Mouse (Mus musculus): ENCODE measurements around the gene Dmd.

The Dmd gene

DNA sequence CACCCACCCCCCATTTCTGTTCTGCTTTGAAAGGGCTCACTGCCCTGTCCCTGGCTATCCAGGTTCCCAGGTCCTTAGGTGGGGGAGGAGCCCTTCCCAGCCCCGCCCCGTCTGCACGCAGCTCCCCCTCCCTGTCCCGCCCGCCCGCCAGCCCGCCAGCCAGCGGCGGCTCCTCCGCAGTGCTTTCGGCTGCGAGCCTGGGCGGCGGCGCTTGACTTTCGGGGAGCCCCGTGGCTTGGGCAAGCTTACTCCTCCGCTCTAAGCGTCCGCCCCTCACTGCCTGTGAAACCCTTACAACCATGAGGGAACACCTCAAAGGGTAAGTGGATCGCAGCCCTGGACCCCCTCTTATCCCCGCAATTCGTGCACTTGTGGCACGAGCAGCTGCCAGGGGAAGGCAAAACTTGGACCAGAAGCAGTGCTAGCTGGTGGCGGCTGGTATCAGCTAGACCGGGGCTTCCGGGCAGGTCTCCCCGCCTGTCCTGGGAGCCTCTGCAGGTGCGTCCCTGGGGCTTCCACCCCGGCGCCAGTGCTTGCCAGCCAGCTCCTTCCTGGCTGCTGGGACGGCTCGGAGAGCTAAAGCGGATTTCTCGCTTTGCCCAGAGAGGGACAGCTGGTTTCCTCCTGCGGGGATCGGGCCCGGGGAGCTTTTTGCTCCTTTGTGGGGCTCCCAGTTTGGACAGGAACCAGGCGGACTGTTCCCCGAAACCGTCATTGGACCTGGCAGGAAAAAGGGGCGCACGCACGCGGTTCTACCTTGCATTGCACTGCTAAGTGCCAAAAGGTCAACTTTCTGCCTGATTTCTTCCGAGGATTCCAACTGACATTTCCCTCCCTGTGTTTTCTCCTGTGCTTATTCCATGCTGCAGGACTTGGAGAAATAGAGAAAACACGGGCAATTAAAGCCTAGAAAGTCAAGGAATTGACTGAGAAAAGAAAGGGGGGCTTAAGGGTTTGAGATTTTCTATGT lies 2099.8 kb downstream of the Dmd start:
- in situ Hi-C loops (cut with MboI, MseI), result no loop called here

DNA sequence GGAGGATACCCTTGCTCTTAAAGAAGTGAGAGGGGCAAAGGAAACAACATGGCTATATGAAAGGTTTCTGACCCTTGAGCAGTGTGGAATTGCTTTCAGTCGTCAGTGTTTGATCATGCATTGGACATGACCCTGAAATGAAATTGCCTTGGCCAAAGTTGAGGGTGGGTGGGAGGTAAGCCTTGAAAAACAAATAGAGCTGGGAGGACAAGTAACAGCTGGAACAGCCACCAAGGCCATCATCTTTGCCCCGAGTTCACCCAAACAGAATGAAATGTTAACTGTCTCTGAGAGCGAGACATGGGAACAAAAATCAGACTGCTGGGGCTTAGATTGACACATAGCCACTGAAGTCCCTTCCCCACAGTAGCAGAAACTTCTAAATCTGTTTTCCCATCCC lies 2100.9 kb downstream of the Dmd start:
- in situ Hi-C loops (cut with MboI, MseI), result no loop called here

DNA sequence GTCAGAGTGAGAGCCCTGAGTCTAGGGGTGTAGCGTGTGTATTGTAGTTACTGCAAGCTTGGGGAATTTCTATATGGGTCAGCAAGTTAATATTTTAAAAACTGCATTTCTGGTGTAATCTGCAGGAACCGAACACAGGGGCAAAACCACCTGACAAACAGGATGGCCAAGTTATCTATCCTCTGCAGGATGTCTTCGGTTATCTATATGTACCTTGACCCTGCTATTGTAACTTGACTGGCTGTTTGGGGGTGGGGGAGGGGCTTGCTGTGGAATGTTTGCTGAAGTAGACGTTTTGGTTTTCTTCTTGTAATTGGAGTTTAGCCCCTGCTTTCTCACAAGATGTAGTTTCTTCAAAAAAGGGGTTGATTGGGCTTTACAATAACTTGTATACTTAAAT lies 2124.9 kb downstream of the Dmd start:
- in situ Hi-C loops (cut with MboI, MseI), result no loop called here

DNA sequence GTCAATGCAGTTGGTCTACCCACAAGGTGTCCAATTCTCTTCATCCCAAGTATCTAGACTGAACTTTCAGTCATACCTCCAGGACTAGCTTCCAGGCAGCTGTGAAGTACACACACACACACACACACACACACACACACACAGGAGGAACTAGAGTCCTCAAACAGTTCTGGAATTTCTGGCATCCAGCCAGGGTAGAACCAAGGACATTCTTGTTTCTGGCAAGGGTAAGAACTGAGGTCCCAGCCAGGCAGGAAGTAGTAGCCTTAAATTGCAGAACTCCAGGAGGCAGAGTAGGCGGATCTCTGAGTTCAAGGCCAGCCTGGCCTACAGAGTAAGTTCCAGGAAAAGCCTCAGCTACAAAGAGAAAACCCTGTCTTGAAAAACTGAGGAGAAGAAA lies 2128.2 kb downstream of the Dmd start:
- in situ Hi-C loops (cut with MboI, MseI), result no loop called here

DNA sequence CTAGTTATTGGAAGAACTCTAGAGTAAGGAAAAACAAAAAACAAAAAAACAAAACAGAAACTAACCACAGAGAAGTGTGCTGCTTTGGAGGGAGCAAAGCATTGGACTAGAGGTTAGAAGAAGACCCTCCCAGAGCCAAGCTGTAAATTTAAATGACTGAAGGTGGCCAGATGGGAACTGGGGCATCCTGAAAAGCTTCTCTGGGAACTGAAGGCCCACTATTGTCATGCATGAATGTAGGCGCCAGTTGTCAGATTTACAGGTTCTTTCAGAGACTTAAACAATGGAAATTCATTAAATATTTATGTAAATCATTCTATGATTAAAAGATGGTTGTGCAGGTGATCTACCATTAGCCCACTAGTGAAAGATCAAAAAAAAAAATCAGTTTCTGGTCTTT lies 2128.9 kb downstream of the Dmd start:
- in situ Hi-C loops (cut with MboI, MseI), result no loop called here

DNA sequence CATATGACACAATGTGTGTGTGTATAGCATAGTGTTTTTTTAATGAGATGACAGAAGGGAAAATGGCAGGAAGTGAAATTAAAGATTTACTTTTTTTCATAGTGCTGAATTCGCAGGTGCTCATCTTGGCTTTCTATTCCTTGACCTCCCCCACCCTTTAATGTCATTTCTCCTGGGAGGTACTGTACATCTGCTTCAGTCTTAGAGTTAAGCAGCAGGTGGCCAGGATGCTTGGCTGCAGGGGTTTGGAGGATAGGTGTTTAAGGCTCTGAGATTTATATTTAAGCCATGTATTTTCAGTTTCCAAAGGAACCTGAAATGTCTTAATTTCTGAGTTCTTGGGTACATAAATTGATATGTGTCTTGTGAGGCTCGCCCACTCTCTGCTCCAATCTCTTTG lies 2130.5 kb downstream of the Dmd start:
- in situ Hi-C loops (cut with MboI, MseI), result no loop called here

DNA sequence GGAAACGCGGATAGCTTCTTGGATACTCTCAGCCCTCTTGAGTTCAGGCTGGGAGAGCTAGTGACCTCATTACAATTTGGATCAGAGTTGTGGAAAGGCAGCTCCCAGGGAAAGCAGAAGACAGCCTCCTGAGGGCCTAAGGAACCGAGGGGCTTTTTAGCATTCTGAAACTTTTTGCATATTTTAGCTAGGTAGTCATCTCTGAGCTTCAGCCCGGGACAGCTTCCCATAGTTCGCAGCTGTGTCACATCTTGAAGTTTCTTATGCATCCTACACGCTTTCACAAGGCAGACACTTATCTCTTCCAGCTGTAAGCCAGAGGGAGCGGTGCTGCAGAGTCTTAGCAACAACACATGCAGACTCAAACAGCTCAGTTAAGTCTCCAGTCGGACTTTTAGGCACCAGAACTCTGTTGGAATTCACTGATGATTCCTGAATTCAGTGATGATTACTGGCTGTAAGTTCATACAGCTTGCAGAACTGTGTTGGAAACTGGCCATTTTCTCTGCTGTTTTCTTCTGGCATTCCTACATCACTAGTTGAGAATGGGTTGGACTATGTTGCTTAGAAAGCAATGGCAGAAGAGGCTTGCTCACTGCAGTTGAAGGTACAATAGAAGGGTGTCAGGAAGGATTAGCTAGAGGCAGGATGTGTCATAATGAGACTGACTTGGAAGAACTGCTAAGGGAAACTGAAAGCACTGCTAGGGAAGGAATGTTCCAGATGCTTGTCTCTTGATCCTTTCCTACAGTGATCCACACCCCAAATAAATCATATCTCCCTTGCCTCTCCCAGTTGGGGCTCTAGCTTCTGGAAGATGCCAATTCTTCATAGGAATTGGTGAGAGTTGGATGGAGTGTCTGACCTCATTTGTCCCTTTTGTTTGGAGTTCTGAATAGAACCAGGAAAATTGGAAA lies 2135.8 kb downstream of the Dmd start:
- in situ Hi-C loops (cut with MboI, MseI), result no loop called here

DNA sequence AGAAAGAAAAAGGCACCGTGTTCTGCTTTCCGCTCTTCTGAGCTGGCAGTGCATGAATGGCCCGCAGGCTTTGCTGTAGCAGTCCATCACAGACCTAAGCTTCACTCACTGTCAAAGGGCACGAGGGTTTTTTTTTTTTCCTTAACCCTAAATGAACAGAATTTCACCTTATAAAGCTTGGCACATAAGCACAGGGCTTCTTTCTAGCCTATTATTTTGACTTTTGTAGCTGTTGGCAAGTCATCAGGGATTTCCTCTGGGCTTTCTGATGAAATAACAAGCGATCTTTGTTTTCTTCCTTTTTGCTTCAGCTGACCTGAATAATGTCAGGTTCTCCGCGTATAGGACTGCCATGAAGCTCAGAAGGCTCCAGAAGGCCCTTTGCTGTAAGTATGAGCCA lies 2140.8 kb downstream of the Dmd start:
- in situ Hi-C loops (cut with MboI, MseI), result no loop called here

DNA sequence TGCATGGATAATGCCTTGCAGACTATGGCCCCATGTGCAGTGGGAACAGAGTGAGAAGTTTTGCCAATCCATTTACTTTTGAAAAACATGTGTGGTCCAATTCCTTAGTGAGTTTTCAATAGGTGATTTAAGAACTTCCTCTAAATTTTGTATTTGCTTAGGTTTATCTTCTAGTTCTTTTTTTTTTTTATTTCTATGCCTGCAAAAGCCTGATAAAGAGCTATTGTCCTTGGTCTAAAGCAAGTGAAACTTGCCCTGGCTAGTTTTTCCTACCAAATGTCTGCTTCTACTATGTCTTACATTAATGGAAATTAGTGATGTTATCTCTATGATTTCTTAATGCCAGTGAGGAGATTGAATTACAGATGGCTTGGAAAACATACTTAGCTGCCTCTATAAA lies 2144.7 kb downstream of the Dmd start:
- in situ Hi-C loops (cut with MboI, MseI), result no loop called here

DNA sequence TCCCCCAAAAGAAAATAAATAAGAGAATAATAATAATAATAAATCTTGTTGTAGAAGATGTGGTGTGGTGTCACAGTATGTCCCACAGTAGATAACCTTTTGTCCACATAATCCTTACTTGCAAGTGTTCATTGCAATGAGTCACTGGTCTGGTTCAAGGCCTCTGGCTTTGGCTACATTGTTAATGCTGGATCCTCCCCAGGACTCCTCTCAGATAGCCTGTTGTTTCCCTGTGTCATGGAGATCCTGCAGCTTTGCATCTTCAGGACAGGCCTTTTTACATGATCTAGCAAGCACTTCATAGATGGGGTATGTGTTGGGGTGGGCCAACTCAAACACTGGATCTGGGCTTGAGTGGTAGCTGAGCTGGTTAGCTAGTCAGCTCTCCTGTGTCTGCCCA lies 2150.0 kb downstream of the Dmd start:
- in situ Hi-C loops (cut with MboI, MseI), result no loop called here

DNA sequence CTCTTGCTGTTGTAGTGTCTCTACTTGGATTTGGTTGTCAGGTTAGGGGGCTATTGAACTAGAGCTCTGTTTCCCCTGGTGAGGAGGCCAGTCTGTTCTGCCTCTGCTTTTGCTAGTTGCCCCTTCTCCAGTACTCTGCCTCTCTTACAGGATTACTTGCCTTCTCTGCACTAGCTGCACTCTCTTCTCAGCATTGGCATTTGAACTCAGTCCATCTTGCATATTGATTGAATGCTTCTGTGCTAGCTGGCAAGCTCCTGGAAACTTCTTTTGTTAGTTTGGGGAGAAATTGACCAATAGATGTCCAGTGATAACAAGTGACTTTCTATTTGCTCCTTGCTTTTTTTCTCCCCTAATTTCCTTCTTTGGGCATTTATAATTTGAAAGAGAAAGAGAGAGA lies 2163.7 kb downstream of the Dmd start:
- in situ Hi-C loops (cut with MboI, MseI), result no loop called here

DNA sequence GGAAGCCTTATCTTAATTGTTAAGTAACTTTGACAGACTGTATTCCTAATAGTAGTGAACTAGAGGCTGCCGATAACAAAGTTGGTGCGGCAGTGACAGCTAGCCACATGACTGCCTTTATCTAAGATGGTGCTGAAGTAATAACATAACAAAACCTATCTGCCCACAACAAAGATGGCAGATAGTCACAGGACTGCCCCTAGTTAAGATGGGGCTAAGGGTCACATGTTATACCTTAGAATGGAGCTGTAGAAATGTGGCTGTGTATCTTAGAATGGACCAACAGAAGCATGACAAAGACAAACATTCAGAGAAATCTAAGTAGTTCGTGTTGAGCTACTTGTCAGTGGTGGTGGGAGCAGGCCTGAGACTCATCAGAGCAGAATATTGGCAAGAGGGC lies 2184.0 kb downstream of the Dmd start:
- in situ Hi-C loops (cut with MboI, MseI), result no loop called here

DNA sequence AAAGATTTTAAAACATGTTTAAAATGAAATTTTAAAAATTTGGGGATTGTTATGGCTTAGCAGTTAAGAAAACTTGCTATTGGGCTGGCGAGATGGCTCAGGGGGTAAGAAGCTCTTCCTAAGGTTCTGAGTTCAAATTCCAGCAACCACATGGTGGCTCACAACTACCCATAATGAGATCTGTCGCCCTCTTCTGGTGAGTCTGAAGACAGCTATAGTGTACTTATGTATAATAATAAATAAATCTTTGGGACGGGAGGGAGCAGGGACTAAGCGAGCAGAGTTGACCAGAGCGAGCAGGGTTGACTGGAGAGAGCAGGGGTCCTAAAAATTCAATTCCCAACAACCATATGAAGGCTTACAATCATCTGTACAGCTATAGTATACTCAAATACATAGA lies 2188.6 kb downstream of the Dmd start:
- in situ Hi-C loops (cut with MboI, MseI), result no loop called here

DNA sequence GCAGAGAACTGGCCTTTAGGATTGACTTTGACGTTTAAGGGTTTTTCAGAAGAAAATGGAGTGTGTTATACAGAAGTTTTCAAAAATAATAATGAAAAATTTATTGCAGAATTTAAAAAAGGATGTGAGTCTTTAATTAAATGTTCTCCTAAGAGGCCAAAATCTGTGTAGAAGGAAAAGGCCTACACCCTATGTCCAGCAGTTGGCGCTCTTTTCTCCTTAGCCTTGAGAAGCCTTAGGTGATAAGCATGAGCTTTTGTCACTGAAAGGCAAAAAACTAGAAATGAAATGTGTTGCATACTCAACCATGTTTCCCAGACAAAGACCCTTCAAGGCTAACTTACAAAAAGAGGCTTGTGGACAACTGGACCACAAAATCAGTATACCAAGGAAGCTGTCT lies 2222.6 kb downstream of the Dmd start:
- in situ Hi-C loops (cut with MboI, MseI), result no loop called here

DNA sequence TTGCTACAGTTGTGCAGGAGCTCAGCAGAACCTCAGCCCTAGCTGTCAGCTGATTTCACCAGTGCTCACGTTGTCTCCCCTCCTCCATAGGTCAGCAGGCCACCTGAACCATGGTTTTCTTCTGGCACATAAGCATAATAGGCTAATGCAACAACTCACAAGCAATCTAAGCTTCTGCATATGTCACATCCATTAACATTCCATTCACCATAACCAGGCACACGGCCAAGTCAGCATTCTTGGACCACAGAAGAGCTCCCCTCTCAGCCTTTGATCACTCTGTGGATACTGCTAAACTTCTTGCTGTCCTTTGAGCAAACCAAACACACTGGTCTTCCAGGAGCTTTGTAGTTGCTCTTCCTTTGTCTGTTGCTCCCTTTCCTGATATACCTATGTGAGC lies 2238.9 kb downstream of the Dmd start:
- in situ Hi-C loops (cut with MboI, MseI), result no loop called here

DNA sequence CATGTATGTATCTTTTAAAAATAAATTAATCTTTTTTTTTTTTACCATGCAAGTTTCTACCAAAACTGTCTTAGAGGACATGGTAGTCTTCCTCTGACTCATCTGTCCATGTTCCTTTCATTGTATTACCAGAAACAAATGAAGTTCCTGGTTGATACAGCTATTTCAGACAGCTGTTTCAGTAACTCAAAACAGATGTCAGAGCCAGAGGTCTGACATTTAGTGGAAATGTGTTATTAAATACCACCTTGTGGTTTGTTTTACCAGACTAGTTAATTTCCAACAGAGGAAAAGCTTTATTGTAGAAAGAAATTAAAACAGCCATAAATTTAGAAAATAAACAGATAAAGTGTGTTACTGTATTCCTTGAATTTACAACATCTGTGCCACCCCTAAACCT lies 2245.2 kb downstream of the Dmd start:
- in situ Hi-C loops (cut with MboI, MseI), result no loop called here

DNA sequence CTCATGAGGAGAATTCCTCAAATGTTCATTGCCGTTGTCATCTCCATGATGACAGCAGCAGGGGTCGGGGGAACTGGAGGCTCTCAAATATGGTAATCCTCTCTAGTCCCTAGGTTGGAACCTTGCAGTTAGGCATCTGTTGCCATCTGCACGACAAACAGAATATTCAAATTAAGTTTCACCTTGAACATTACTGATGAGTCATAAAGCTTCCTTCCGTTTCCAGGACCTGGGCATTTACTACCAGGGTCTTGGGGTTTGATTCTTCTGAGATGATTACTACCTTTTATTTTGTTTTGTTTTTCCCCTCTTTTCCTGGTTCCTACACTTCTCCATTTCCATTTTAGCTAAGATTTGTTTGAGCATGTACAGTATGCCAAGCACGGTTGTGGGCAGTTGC lies 2249.0 kb downstream of the Dmd start:
- in situ Hi-C loops (cut with MboI, MseI), result no loop called here

DNA sequence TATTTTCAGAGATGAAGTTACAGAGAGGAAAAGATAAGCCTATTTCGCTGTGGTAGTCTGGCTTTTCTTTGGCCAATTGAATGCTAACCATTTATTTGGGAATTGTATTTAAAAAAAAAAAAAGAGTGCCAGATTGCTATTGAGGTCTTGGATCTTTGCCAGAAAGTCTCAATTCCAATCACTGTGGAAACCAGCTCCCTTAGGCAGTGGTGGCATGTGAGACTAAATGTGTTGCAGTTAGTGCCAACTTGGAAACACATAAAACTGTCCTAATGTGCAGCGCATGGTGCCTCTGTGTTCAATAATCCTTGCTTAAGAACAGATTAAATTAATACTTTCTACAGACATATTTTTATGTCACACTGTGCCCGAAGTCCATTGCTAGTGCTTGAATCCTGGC lies 2250.7 kb downstream of the Dmd start:
- in situ Hi-C loops (cut with MboI, MseI), result no loop called here

DNA sequence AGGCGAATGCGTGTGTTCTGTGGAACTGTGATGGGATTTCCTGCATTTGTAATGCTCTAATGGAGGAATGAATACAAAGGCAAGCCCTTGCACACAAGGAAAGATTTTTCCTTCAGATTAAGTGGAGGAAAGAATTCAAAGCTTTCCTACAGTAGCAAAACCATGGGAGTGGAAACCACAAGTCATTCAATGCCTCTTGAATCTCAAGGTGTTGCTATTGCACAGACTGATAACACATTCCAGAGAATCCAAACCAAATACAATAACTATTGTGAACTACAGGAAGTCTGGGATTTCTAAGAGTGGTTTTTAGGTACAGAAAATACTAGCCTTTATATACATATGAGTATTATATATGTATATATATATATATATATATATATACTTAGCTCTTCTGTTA lies 2258.3 kb downstream of the Dmd start:
- in situ Hi-C loops (cut with MboI, MseI), result no loop called here

DNA sequence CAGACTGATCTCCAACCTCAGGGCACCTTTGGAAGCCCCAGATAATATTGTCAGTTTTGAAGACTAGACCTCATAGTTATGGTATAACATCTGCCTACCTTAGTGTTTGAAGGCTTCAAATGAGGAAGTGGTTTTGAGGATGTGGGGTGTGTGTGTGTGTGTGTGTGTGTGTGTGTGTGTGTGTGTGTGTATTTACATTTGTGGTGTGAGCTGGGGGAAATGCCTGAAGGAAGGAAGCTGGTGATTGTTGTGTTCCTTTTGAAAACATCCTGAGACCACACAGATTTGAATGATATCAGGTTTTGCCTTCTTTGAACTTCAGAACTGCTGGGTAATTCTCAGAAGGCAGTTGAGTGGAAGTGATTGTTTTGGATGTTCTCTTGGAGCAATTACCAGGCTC lies 2278.2 kb downstream of the Dmd start:
- in situ Hi-C loops (cut with MboI, MseI), result no loop called here

DNA sequence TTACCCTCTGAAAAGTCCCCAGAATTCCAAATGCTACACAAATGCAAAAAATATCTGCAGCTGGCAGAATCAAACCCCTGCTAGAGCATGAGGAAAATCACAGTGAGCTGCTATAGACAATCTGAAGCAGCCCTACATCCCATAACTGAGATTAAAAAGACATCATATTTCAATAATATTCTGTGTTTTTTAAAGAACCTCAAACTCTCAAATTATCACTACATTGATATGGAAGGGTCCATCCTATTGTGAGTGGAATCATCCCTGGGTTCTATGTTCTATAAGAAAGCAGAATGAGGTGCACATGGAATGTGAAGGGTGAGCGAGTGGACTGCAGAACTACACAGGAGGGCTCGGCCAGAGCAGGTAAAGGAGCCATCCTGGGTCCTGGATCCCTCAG lies 2300.7 kb downstream of the Dmd start, which contains the start of gene Fthl17a:
TSS of gene Fthl17a (plus strand) at position 301 of the 400 bp plus-strand sequence.
- in situ Hi-C loops (cut with MboI, MseI), result no loop called here

Data from T-helper 1 cell (primary cell).